Mouse (Mus musculus) C2C12 (cell line): ENCODE measurements at regions not wholly inside any gene's neighbourhood (a gene's known extent, or its start where the extent isn't known, plus 50 kb on each side); places are given as distances from the start of the nearest gene placed in this dataset.

Source experiments
- H3K27me3 ChIP-seq: one replicate; pipeline ENCODE4 v1.6.1; 2011; ENCODE audit not compliant: control insufficient read depth, insufficient read depth, insufficient read length
- H3K36me3 ChIP-seq: one replicate; pipeline ENCODE4 v1.6.1; 2011; ENCODE audit not compliant: control insufficient read depth, insufficient read depth
- H3K4me3 ChIP-seq: one replicate; pipeline ENCODE4 v1.5.1; 2011; ENCODE audit warnings: mild to moderate bottlenecking, control low read depth; ENCODE audit not compliant: poor library complexity, insufficient read depth, severe bottlenecking
- H3K79me2 ChIP-seq: one replicate; pipeline ENCODE4 v1.6.1; 2011; ENCODE audit not compliant: control insufficient read depth, insufficient read depth
- H3K79me3 ChIP-seq: one replicate; pipeline ENCODE4 v1.6.1; 2011; ENCODE audit warnings: low read depth, control low read depth
- H3ac ChIP-seq: one replicate; pipeline ENCODE3; 2011; ENCODE audit warnings: low read depth; ENCODE audit not compliant: control insufficient read depth, insufficient read length
- CEBPB ChIP-seq: IDR thresholded peaks from one replicate; pipeline ENCODE4 v1.6.1; 2011; ENCODE audit warnings: low read depth, mild to moderate bottlenecking, control low read depth, moderate library complexity
- CTCF ChIP-seq: IDR thresholded peaks from one replicate; pipeline ENCODE4 v1.5.1; 2011; ENCODE audit not compliant: control insufficient read depth, insufficient read depth, insufficient read length
- FOSL1 ChIP-seq: IDR thresholded peaks from one replicate; pipeline ENCODE4 v1.8.0; 2011; ENCODE audit warnings: mild to moderate bottlenecking, low read length; ENCODE audit not compliant: poor library complexity, insufficient read depth, severe bottlenecking
- MAX ChIP-seq: IDR thresholded peaks from one replicate; pipeline ENCODE4 v1.6.1; 2011; ENCODE audit warnings: mild to moderate bottlenecking, control low read depth
- MYOD1 ChIP-seq: IDR thresholded peaks from one replicate; pipeline ENCODE4 v1.6.1; 2011; ENCODE audit warnings: low read depth; ENCODE audit not compliant: control insufficient read depth, insufficient read length
- MYOG ChIP-seq: IDR thresholded peaks from one replicate; pipeline ENCODE4 v1.6.1; 2011; ENCODE audit not compliant: control insufficient read depth, insufficient read length; ENCODE audit errors: extremely low read depth
- USF1 ChIP-seq: IDR thresholded peaks from one replicate; pipeline ENCODE4 v1.6.1; 2011; ENCODE audit warnings: low read depth, mild to moderate bottlenecking, control low read depth, moderate library complexity

- H3K27me3 ChIP-seq: no peaks in the 10 kb centered on the region
These were observed 413.9 kb downstream of the Meis1 start for GRCm38 (mm10) chr11:18604836-18605235.

GRCm38 (mm10) chr11:18601568-18602182, 417.1 kb downstream of the Meis1 start:
- H3K4me3 ChIP-seq: no peak overlapping the region
- no peaks in the 10 kb centered on the region for H3K36me3 ChIP-seq
- no peaks in the 10 kb centered on the region for H3K79me3 ChIP-seq
- H3ac ChIP-seq: no peak overlapping the region
- H3K79me2 ChIP-seq: no peaks in the 10 kb centered on the region
- H3K27me3 ChIP-seq: no peaks in the 10 kb centered on the region
- TF ChIP-seq MAX: no peak
- TF ChIP-seq FOSL1: no peak
- no peak for TF ChIP-seq CTCF
- TF ChIP-seq USF1: no peak
- no peak for TF ChIP-seq MYOD1
- TF ChIP-seq MYOG: no peak
- no peak for TF ChIP-seq CEBPB

More at GRCm38 (mm10) chr11:18604836-18605235, 413.9 kb downstream of the Meis1 start:
- Histone ChIP-seq H3ac (no peak overlapping the region), H3K4me3 (no peak overlapping the region), H3K79me2 (no peaks in the 10 kb centered on the region), H3K36me3 (no peaks in the 10 kb centered on the region), H3K79me3 (no peaks in the 10 kb centered on the region)
- TF ChIP-seq CTCF: no peak

- Histone ChIP-seq H3K79me2 (no peaks in the 10 kb centered on the region), H3K4me3 (no peak overlapping the region), H3K79me3 (no peaks in the 10 kb centered on the region), H3K36me3 (no peaks in the 10 kb centered on the region), H3K27me3 (no peaks in the 10 kb centered on the region), H3ac (no peak overlapping the region)
- TF ChIP-seq USF1: no peak
- TF ChIP-seq MYOD1: no peak
- TF ChIP-seq CEBPB: no peak
- no peak for TF ChIP-seq CTCF
These were observed 420.4 kb downstream of the Meis1 start for GRCm38 (mm10) chr11:18598349-18598748.

GRCm38 (mm10) chr11:18596996-18597395, 421.8 kb downstream of the Meis1 start:
- no peaks in the 10 kb centered on the region for H3K27me3 ChIP-seq
- TF ChIP-seq MYOG (no peak), CTCF (no peak), FOSL1 (no peak), CEBPB (no peak), MYOD1 (no peak), USF1 (no peak), MAX (no peak)
- no peak overlapping the region for H3K4me3 ChIP-seq
- no peaks in the 10 kb centered on the region for H3K79me3 ChIP-seq
- no peaks in the 10 kb centered on the region for H3K36me3 ChIP-seq
- H3ac ChIP-seq: no peak overlapping the region
- no peaks in the 10 kb centered on the region for H3K79me2 ChIP-seq

- Histone ChIP-seq H3K79me3 (no peaks in the 10 kb centered on the region), H3K4me3 (no peak overlapping the region), H3K36me3 (no peaks in the 10 kb centered on the region), H3K79me2 (no peaks in the 10 kb centered on the region), H3ac (no peak overlapping the region), H3K27me3 (no peaks in the 10 kb centered on the region)
- TF ChIP-seq USF1 (no peak), MAX (no peak), FOSL1 (no peak), MYOD1 (no peak), CEBPB (no peak), CTCF (no peak), MYOG (no peak)
These were observed 428.3 kb downstream of the Meis1 start for GRCm38 (mm10) chr11:18590487-18590886.

GRCm38 (mm10) chr11:18586468-18586867, 432.3 kb downstream of the Meis1 start:
- no peaks in the 10 kb centered on the region for H3K27me3 ChIP-seq
- no peak overlapping the region for H3K4me3 ChIP-seq
- H3K36me3 ChIP-seq: no peaks in the 10 kb centered on the region
- H3K79me3 ChIP-seq: no peaks in the 10 kb centered on the region
- no peaks in the 10 kb centered on the region for H3K79me2 ChIP-seq
- H3ac ChIP-seq: no peak overlapping the region
- TF ChIP-seq CEBPB: no peak
- TF ChIP-seq USF1: no peak
- TF ChIP-seq MAX: no peak
- no peak for TF ChIP-seq CTCF
- no peak for TF ChIP-seq MYOG
- TF ChIP-seq FOSL1: no peak
